Mouse (Mus musculus): ENCODE measurements around the gene Arhgap28.

Gene Arhgap28

GRCm38 (mm10) chr17:67941026-67941425 lies 62.9 kb downstream of the Arhgap28 start:
- DNase-seq (ENCODE audit: extremely low spot score, low spot score) = no peak

DNA sequence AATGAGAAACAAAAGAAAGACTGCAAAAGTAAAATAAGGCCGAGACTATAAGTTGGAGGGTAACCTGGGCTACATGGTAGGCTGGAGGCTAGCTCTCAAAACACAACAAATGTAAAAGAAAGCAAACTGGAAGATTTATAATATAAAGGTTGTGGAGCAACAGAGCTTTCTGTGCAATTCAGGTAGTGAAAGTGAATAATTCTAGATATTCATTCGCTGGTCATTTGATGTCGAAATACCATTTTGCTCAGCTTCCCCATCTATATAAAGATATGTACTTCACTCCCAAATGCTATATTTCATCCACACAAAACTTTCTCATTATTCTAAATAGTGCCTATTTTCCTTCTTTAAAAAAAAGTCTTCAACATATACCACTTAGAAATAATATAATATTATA lies 66.9 kb downstream of the Arhgap28 start:
- no peak for DNase-seq (ENCODE audit: extremely low spot score, low spot score)

DNA sequence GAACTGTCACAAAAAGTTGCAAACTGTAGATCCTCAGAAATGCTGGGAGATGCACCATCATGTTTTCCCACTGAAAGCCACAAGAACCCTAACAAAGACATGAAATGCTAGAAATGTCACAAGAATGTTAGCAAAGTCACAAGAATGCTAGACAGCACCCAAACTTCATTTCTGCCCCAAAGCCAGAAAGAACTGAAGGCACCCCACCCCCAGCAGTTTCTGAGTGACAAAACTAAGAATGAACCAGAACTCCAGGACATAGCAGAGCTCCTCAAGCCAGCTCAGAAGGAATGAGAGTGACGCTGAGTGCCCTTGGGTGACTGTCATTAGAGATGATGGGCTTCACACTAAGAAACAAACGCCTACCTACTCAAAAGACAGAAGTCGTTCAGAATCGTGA lies 68.4 kb downstream of the Arhgap28 start:
- no peak for DNase-seq (ENCODE audit: extremely low spot score, low spot score)

DNA sequence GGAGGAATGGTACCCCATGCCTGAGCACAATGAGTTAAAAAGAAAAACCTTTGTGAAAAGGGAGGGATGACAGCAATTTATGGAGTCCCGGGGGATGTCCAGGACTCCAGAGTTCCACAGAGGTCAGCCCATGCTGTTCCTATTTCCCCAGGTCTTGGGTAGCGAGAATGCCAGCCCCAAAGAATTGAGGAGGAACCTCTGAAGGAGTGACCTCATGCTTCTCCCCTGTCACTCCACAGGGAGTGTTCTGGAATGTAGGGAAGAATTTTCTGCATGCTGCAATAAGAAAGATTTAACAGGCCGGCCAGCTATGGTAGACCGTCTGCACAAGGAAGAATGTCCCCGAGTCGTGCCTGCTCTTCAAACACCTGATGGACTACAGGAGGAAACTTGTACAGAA lies 72.5 kb downstream of the Arhgap28 start:
- DNase-seq (ENCODE audit: extremely low spot score, low spot score) = no peak

GRCm38 (mm10) chr17:67930957-67931356 lies 73.0 kb downstream of the Arhgap28 start:
- DNase-seq (ENCODE audit: extremely low spot score, low spot score) = no peak

GRCm38 (mm10) chr17:67930467-67930866 lies 73.5 kb downstream of the Arhgap28 start:
- DNase-seq (ENCODE audit: extremely low spot score, low spot score) = no peak

GRCm38 (mm10) chr17:67928280-67928679 lies 75.6 kb downstream of the Arhgap28 start:
- no peak for DNase-seq (ENCODE audit: extremely low spot score, low spot score)

DNA sequence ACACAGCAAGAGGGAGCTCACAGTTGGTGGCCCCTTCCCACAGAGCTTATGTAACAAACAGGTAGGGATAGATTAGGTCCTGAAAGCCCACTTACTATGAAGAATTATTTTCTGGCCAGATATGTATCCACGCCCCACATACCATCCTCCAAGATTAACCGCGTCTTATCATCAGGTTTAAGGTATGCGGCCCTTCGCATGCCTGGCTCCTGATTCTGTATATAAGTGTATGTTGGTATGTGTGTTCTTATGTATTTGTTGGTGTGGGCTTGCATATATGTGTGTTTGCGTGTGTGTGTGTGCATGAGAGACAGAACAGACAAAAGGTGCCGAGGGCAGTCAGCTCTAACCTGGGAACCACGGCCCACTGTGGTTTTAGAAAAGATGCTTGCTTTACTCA lies 76.1 kb downstream of the Arhgap28 start:
- DNase-seq (ENCODE audit: extremely low spot score, low spot score) = no peak

GRCm38 (mm10) chr17:67919959-67920358 lies 84.0 kb downstream of the Arhgap28 start:
- DNase-seq (ENCODE audit: extremely low spot score, low spot score) = no peak

DNA sequence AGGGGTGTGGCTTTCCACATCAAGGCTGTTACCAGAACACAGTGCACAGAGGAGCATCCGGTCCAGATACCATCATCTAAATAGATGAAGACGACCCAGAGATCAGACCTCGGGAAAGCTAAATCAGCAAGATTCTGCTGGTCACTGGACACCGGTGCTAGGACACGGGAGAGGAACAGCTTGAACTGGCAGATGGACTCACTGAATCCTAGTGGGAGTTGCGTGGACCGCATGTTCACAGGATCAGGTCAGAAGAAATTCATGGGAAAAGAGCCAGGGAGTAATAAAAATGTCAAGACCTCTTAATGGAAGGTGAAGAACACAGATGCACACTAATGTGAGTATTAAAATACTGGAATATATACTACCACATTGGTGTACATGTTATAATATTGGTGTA lies 85.7 kb downstream of the Arhgap28 start:
- no peak for DNase-seq (ENCODE audit: extremely low spot score, low spot score)

GRCm38 (mm10) chr17:67916901-67917300 lies 87.0 kb downstream of the Arhgap28 start:
- DNase-seq (ENCODE audit: extremely low spot score, low spot score) = no peak

GRCm38 (mm10) chr17:67912640-67913039 lies 91.3 kb downstream of the Arhgap28 start:
- DNase-seq (ENCODE audit: extremely low spot score, low spot score) = peak; percentile 61

- no peak for DNase-seq (ENCODE audit: extremely low spot score, low spot score)
Measured at GRCm38 (mm10) chr17:67912051-67912450, 91.9 kb downstream of the Arhgap28 start.

DNA sequence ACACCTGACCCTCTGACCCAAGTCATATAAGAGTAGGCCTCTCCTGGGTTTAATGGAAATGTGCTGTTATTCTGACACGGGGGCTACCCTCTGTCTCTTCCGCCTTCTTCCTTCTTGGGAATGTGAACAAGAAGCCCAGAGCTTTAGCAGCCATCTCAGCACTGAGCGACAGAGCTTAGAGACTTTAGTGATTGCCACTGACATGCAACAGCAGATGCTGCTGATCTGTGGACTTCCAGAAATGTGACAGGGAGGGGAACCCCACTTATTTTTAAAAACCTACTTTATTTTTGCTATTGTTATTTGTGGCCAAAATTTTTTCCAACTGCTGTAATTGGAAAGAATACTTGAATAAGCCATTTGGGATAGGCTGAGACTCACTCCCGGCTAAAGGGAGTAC lies 95.4 kb downstream of the Arhgap28 start:
- DNase-seq (ENCODE audit: extremely low spot score, low spot score) = no peak

DNA sequence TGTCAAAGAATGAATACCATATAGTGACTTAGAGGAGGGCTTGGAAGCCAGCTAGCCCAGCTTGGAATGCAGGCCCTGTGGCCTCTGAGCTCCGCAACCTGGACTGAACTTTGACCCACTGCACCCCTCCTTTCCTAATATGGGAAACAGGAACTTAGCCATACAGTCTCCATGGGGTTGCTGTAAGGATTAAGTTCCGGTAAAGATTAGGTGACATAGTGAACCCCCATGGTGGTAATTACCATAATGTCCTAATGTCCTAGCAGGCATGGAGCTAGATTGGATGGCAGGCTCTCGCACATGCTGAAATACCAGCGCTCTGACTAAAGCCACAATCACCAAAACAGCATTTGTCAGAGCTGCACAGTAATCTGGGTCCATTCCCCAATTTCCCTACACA lies 95.8 kb downstream of the Arhgap28 start:
- no peak for DNase-seq (ENCODE audit: extremely low spot score, low spot score)

DNA sequence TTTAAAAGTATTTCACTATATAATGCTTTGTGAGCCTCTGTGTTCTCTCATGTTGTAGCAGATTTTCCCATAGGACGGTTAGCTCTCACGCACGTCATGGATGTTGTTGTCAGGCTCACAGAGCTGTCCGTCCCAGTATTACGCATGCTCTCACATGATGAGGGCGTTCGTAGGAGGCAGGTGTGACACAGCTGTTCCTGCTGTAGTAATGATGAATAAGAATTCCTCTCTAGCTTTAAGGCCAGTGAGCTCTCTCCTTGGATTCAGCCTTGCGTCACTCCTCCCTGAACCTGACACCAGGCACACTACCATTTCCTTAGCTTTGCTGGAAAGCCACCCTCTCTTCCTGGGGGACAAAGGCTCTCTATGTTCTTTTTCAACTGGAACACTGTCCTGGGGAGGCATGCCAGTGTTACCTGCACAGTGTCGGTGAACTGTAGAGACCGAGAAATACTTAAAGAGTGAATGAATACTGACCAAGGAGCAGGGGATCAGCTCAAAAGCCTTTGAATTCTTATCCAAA lies 96.3 kb downstream of the Arhgap28 start:
- DNase-seq (ENCODE audit: extremely low spot score, low spot score) = no peak

DNA sequence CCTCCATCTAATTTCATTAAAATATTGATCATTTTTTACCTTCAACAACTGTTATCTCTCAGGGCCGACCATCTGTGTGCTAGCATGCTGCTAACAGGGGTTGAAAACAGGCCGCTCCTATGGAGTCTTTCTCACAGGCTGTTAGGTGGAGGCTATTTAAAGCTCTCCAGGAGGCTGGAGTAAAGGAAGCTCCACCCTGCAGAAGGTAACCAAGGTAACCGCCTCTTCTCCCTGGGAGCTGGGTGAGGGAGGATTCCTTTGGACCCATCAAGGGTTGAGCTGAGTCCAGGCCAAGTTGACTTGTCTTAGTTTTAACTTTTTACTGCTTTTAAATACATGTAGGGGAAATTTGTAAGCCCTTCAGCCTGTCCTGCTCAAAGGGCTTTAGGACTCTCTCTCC lies 97.7 kb downstream of the Arhgap28 start:
- DNase-seq (ENCODE audit: extremely low spot score, low spot score) = no peak

DNA sequence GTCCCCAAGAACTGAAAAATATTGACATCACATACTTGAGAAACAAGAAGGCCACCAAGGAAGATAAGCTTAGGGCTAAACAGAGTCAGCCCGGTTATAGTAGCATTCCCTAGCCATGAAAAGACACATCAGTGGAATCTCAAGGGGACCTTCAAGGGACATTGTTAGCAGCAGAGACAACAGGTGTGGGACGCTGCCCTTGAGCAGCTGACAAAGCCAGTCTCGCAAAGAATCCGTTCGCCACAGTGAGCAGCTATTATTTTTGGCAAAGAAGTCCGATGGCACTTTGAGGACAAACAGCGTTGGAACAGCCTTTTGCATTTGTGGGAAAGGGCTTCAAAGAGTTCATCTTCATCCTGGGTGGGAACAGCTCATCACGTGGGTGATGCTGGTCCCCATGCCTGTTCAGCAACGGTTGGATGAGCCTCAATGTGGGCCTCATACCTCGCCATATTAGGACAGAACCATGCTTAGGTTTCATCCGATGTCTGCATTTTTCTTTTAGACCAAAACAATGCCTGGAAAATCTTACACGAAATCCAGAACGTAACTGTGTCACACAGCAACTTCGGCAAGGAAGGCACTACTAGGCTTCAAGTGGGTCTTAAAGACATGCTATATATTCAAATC lies 99.5 kb downstream of the Arhgap28 start:
- DNase-seq (ENCODE audit: extremely low spot score, low spot score) = no peak

- no peak for DNase-seq (ENCODE audit: extremely low spot score, low spot score)
Measured at GRCm38 (mm10) chr17:67902847-67903246, 101.1 kb downstream of the Arhgap28 start.

- no peak for DNase-seq (ENCODE audit: extremely low spot score, low spot score)
Measured at GRCm38 (mm10) chr17:67901161-67901560, 102.8 kb downstream of the Arhgap28 start.

GRCm38 (mm10) chr17:67899376-67899775 lies 104.5 kb downstream of the Arhgap28 start:
- DNase-seq (ENCODE audit: extremely low spot score, low spot score) = no peak

DNA sequence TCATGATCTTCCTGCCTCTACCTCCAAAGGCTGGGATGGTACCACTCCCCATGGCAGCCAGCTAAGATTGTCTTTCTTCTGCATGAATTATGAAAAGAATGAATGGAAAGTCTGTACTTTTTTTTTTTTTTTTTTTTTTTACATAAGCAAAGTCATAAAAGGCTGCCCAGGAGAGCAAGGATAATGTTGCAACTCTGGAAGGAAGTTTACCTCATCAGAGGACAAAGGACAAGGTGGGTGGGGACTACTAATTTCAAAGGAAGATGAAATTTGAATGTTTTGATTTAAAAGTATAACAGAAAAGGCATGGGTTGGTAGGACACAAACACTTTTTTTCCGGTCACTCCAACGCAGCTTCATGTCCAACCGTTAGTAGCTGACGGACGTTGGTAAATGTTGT lies 107.5 kb downstream of the Arhgap28 start:
- no peak for DNase-seq (ENCODE audit: extremely low spot score, low spot score)

DNA sequence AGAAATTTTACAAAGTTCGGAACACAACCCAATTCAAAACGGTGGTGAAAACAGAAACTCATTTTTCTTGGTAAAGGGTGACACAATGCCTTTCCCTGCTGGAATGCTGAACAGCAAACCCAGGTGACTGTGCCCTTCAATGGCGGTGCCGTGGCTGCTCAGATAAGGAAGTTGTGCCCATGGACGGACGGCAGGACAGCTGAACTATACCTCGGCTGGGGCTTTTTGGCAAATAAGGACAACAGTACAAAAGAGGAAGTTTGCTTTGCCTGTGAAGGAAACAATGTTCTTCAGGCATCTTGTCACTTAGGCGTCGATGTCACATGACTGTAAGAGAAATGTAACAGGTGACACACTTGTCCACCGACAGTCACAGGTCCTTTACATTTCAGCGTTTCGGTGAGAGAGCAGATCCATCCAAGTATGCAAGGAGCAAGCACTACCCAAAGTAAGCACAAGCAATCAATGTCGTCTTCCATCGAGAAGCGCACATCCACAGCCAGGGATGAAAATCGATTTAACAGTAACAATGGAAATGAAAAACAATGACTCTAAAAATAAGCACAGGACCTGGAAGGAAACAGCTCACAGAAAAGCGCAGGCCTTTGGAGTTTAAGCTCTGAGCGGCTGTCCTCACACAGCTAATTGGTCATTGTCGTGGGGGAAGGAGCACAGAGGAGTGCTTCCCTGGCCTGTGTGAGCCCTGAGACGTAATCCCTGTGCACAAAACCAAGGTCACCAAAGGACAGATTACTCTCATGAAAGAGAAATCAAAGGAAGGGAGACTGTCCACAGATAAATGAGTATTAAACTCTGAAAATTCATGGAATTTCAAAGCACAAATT lies 114.2 kb downstream of the Arhgap28 start:
- DNase-seq (ENCODE audit: extremely low spot score, low spot score) = no peak

All from neural tube, embryonic 10.5 days (tissue).